Mouse (Mus musculus): ENCODE results near the gene Grifin. TPM values are rescaled to one million over a fixed set of nuclear protein-coding genes. Genes with fewer than 3 reads are reported as not detected.

The Grifin gene
- total RNA-seq (2014; rRNA removed) (not detected in 2 replicates), polyA plus RNA-seq (2015; fragmentation: Nextera tagmentation; extraction: Ambion mirVana) (0.36 TPM in 1 of 2 replicates, not detected in the other)

DNA sequence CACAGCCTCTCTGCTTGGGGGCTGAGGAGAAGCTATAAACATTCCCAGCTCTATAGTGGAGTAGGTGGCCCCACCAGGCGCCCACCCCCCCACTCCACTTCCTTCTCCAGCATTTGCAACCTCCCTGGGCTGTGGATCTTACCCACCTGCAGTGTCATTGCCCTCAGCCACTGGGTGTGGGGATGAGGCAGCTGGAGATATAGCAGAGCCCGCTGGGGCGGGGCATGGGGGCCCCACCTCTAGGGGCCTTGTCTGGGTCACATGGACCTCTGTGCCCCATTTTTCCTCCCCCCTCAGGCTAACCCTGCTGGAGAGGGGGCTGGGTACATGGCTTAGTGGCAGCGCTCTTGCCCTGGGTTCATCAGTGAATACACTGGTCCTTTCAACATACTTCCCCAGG is at the start of gene Grifin:
Grifin (minus strand) TSS at position 176 of the 400 bp plus-strand sequence.
- 85% methylated on average over 4 of the region's 4 CpGs for WGBS
- H3K9ac ChIP-seq: no peak within 1 kb of the TSS
- no peak within 1 kb of the TSS for H3K4me3 ChIP-seq (ENCODE audit: low read depth, low read length)
- no peaks in the 10 kb centered on the region for H3K36me3 ChIP-seq (ENCODE audit: insufficient read depth)
- H3K27ac ChIP-seq (ENCODE audit: low read depth, low read length): no peak within 1 kb of the TSS
- TF ChIP-seq CTCF (IDR thresholded peaks at IDR 0.05; ENCODE audit: low read depth): no peak
- ATAC-seq: no peak
- H3K4me2 ChIP-seq (ENCODE audit: low read depth): no peak within 1 kb of the TSS
- H3K4me1 ChIP-seq (ENCODE audit: insufficient read depth): 0 out of 2 replicates have a peak, but pooled peaks cover 2% of the 10 kb centered on the region
- no peak for DNase-seq
- no peaks in the 10 kb centered on the region for H3K27me3 ChIP-seq (ENCODE audit: insufficient read depth, low read length)
- no peaks in the 10 kb centered on the region for H3K9me3 ChIP-seq (ENCODE audit: low read length)

DNA sequence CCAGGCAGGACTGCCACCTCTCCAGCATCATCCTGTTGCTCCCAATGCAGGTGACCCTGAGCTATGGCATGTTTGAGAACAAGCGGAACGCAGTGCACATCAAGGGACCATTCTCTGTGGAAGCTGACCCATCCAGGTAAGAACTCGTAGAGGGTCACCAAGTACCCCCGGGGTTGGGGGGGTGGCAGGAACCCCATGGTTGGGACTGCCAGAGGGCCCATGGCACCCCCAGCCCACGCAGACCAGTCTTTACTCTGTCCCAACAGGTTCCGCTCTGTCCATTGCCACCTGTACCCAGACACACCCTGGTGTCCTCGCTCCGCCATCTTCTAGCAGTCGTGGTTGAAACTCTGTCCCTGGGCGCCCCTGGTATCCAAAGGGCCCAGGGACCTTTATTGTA is 49.3 kb upstream of the Grifin start:
- DNase-seq (no peak), ATAC-seq (no peak)
- TF ChIP-seq CTCF (IDR thresholded peaks at IDR 0.05; ENCODE audit: low read depth): no peak
- Histone ChIP-seq H3K4me3 (ENCODE audit: low read depth, low read length) (no peak overlapping the region), H3K27me3 (ENCODE audit: insufficient read depth, low read length) (peaks cover 4% of the 10 kb centered on the region; the same call in 1 of the 2 replicates), H3K9me3 (ENCODE audit: low read length) (no peaks in the 10 kb centered on the region), H3K27ac (ENCODE audit: low read depth, low read length) (no peak overlapping the region), H3K4me2 (ENCODE audit: low read depth) (no peak overlapping the region), H3K9ac (no peak overlapping the region), H3K36me3 (ENCODE audit: insufficient read depth) (no peaks in the 10 kb centered on the region), H3K4me1 (ENCODE audit: insufficient read depth) (peaks cover 10% of the 10 kb centered on the region; the same call in 1 of the 2 replicates)
- WGBS: 97% methylated on average over 10 of the region's 10 CpGs

DNA sequence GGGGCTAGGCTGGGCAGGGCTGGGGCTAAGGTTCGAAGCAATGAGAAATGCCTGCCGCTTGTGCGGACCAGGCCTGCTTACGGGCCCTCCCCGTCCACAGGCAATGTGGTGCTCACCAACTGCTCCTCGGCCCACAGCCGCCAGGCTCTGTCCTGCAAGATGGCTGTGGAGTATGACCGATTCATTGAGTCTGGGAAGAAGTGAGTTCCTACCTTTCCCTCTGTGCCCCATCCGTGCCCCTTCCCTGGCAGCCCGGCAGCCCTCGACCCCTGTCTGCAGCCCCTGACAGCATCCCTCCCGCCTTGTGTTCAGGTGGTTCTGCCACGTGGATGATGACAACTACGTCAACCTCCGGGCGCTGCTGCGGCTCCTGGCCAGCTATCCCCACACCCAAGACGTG is 47.3 kb upstream of the Grifin start:
- DNase-seq (no peak), ATAC-seq (no peak)
- TF ChIP-seq CTCF (IDR thresholded peaks at IDR 0.05; ENCODE audit: low read depth): no peak
- H3K27ac ChIP-seq (ENCODE audit: low read depth, low read length): no peak overlapping the region; the same call in 1 of the 2 replicates
- peak overlapping the region; percentile 51; the same call in 1 of the 2 replicates for H3K9ac ChIP-seq
- peaks cover 9% of the 10 kb centered on the region; the same call in 1 of the 2 replicates for H3K27me3 ChIP-seq (ENCODE audit: insufficient read depth, low read length)
- H3K9me3 ChIP-seq (ENCODE audit: low read length): no peaks in the 10 kb centered on the region
- WGBS: 26% methylated on average over 18 of the region's 18 CpGs
- H3K36me3 ChIP-seq (ENCODE audit: insufficient read depth): no peaks in the 10 kb centered on the region
- peak overlapping the region; percentile 97 for H3K4me2 ChIP-seq (ENCODE audit: low read depth)
- H3K4me1 ChIP-seq (ENCODE audit: insufficient read depth): peaks cover 10% of the 10 kb centered on the region; the same call in 1 of the 2 replicates
- no peak overlapping the region for H3K4me3 ChIP-seq (ENCODE audit: low read depth, low read length)

DNA sequence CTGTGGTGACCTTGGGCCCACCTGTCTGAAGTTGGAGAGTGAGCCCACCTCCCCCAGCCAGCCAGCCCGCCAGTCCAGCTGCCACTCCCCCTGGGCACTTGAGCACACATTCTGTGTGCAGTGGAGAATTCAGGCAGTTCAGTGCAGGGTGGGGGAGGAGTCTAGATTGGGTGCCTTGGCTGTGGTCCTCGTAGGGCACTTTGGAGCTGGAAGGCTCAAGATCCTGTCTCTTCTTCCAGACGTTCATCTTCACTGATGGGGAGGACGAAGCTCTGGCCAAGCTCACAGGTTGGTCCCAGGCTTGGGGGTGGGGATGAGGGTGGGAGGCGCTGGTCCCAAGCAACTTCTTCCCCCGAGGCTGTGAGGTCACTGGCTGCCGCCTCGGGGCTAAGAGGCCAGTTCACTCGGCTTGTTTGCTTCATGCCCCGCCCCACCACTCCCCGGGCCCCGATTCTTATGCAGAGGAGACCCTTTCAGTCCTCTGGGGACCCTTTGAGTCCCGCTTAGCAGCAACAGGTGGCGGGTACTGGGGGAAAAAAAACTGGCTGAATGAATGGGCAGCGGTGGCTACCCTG is 46.8 kb upstream of the Grifin start:
- Histone ChIP-seq H3K4me2 (ENCODE audit: low read depth) (peak overlapping the region; percentile 97), H3K4me3 (ENCODE audit: low read depth, low read length) (peak overlapping the region; percentile 21), H3K9ac (peak overlapping the region; percentile 51; the same call in 1 of the 2 replicates), H3K9me3 (ENCODE audit: low read length) (no peaks in the 10 kb centered on the region), H3K36me3 (ENCODE audit: insufficient read depth) (no peaks in the 10 kb centered on the region), H3K27me3 (ENCODE audit: insufficient read depth, low read length) (peaks cover 14% of the 10 kb centered on the region), H3K27ac (ENCODE audit: low read depth, low read length) (peak overlapping the region; percentile 45; the same call in 1 of the 2 replicates), H3K4me1 (ENCODE audit: insufficient read depth) (peaks cover 14% of the 10 kb centered on the region)
- no peak for TF ChIP-seq CTCF (IDR thresholded peaks at IDR 0.05; ENCODE audit: low read depth)
- WGBS: 12% methylated on average over 15 of the region's 15 CpGs
- DNase-seq: no peak
- peak; percentile 23; the same call in 1 of the 2 replicates for ATAC-seq

DNA sequence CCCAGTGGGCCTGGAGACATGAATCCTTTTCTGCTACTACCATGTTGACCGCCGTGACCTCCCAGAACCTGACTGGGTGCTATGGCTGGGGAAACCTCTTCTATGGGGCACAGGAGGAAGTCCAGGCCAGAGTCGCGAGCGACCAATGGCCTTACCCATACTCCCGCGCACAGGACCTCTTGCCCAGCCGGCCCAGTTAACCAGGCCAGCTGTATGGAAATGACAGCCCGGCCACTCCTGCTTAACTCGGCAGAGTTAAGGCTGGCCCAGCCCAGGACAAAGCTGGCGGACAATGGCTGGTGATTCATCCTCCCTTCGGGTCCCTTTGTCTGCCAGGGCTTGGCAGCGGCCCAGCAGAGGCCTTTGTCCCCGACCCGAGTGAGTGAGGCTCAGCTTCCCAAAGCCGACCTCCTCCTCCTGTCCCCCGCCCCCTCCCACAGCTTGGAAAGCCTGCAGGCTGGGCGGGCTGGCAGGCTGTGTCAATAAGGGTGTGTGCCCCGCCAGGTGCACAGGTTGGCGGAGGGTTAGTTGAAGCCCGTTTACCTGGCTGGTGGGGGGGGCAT is 46.2 kb upstream of the Grifin start:
- Histone ChIP-seq H3K9ac (peak overlapping the region; percentile 51), H3K4me2 (ENCODE audit: low read depth) (peak overlapping the region; percentile 97), H3K4me1 (ENCODE audit: insufficient read depth) (peaks cover 14% of the 10 kb centered on the region), H3K27me3 (ENCODE audit: insufficient read depth, low read length) (peaks cover 20% of the 10 kb centered on the region), H3K36me3 (ENCODE audit: insufficient read depth) (no peaks in the 10 kb centered on the region), H3K27ac (ENCODE audit: low read depth, low read length) (peak overlapping the region; percentile 60), H3K9me3 (ENCODE audit: low read length) (no peaks in the 10 kb centered on the region), H3K4me3 (ENCODE audit: low read depth, low read length) (peak overlapping the region; percentile 21)
- ATAC-seq (peak; percentile 34), DNase-seq (peak; percentile 73)
- WGBS: 6% methylated on average over 21 of the region's 21 CpGs
- TF ChIP-seq CTCF (IDR thresholded peaks at IDR 0.05; ENCODE audit: low read depth): no peak

DNA sequence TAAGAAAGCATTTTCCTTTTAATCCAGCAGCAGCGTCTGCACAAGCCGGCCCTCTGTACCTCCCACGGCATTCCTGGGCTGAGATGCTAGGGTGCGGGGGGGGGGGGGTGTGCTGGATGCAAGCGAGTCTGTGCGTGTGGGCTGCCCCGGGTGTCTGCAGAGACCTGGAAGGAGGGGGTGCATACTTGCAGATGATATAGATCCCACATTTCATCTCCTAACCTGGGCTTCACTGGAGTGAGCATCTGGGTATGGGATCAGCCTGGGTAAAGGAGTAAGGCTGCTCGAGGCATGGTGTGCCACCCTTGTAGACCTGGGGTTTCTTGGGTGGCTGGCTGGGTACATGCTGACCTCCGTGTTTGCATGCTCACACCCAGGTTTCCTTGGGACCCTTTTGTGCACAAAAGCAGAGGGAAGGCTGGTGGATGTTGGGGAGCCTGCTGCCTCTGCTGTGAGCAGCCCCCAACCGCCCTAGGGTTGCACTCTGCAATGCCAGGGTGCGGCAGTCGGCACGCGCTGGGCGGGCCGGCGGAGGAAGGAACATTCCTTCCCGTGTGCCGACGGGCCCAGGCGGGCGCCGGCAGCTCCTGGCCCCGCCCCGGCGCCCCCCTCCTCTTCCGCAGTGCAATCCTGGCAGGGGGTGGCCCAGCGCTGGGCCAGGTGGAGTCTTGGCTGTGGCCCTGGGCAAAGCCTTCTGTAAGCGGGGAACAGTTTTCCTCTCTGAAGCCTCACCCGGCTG is 45.6 kb upstream of the Grifin start:
- ATAC-seq: peak; percentile 8; the same call in 1 of the 2 replicates
- peaks cover 14% of the 10 kb centered on the region for H3K4me1 ChIP-seq (ENCODE audit: insufficient read depth)
- H3K9me3 ChIP-seq (ENCODE audit: low read length): no peaks in the 10 kb centered on the region
- 4% methylated on average over 29 of the region's 30 CpGs for WGBS
- peak overlapping the region; percentile 21 for H3K4me3 ChIP-seq (ENCODE audit: low read depth, low read length)
- H3K27me3 ChIP-seq (ENCODE audit: insufficient read depth, low read length): peaks cover 21% of the 10 kb centered on the region
- H3K4me2 ChIP-seq (ENCODE audit: low read depth): peak overlapping the region; percentile 97
- TF ChIP-seq CTCF (IDR thresholded peaks at IDR 0.05; ENCODE audit: low read depth): no peak
- no peak for DNase-seq
- peak overlapping the region; percentile 60 for H3K27ac ChIP-seq (ENCODE audit: low read depth, low read length)
- H3K9ac ChIP-seq: peak overlapping the region; percentile 51
- no peaks in the 10 kb centered on the region for H3K36me3 ChIP-seq (ENCODE audit: insufficient read depth)

All from forebrain, postnatal 0 days (tissue).